Mouse (Mus musculus) olfactory bulb, adult 2 months (tissue): ENCODE measurements around the gene Timm23.

Experiments used
- CTCF ChIP-seq: fragments of 200-500 bp; IDR thresholded peaks from 2 replicates; pipeline ENCODE4 v1.5.1; 2012; ENCODE audit warnings: low read depth, mild to moderate bottlenecking, low read length, moderate library complexity; ENCODE audit not compliant: insufficient read depth
- POLR2A ChIP-seq: fragments of 200-500 bp; IDR thresholded peaks from 2 replicates; pipeline ENCODE4 v1.6.1; 2012; ENCODE audit warnings: mild to moderate bottlenecking, low read depth, low read length, moderate library complexity; ENCODE audit not compliant: insufficient read depth

DNA sequence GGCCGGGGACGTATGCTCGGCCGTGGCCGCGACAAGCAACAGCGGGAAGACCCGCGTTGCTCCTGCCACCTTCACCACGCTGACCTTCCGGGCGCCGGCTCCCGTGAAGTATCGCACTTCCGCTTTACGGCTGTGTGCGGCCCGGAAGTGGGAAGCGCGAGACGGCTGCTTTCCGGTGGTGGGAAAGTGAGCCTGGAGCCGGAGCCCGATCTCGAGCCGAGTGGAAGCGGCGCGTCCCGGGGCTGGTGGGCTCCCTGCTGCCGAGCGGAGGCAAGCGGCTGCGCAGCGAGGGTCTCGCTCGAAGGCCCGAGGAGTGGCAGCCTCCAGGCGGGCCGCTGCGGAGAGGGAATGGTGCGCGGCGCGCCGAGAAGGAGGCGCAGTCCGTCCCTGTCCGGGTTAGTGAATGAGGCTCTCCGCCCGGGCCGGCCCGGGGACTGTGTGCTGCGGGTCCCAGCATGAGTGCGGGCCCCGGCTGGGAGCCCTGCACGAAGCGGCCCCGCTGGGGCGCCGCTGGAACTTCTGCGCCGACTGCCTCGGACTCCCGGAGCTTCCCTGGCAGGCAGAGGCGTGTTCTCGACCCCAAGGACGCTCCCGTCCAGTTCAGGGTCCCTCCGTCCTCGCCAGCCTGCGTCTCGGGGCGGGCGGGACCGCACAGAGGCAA is at the start of gene Timm23, which contains the start of gene Parg:
- peak; percentile 67 for TF ChIP-seq POLR2A
- peak; percentile 13; the same call in 1 of the 2 replicates for TF ChIP-seq CTCF
